Mouse (Mus musculus): ENCODE results near the gene Cyp11a1. TPM values are rescaled to one million over a fixed set of nuclear protein-coding genes. Genes with fewer than 3 reads are reported as not detected.

Cyp11a1 gene
- 9.3 and 22.1 TPM in 2 replicates for polyA plus RNA-seq (2015; fragmentation: Nextera tagmentation; extraction: Ambion mirVana)

DNA sequence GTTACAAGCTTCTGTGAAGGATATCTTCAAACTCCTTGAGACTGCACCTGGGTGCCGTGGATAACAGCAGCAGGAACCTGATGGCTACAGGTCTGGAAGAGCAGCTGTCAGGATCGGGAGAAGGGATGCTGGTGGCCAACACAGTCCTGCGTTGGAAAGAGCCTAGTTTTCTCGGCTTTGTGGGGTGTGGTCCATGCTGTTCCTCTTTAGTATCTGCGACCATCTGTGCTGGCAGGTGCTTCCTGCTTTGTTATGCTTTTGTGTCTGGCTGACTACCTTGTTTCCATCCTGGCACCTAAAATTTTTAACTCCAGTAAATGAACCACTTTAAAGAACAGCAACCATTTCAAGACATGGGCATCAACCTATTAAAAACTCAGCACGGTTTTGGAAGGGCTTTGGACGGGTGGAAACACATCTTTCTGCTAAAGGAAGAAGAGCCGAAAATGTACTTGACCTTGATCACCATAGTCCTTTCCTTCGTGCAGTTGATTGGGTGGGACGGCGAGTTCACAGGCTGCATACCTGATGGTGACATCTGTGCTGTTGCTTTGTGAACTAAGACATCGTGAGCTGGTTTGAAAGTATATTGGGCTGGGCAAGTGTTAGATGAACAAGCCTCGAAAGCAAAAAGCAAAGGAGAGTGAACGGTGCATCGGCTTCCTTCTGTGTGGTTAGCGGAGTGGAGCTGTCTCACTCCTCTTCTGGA lies at the start of gene Cyp11a1:
Gene Cyp11a1, plus strand, starts transcription at position 659 of the 709 bp plus-strand sequence.
- Histone ChIP-seq H3K4me2 (replicated peaks) (no peak within 1 kb of the TSS), H3K36me3 (no peaks in the 10 kb centered on the region), H3K4me1 (replicated peaks) (0 out of 2 replicates have a peak, but pooled peaks cover 8% of the 10 kb centered on the region), H3K9ac (no peak within 1 kb of the TSS), H3K4me3 (replicated peaks) (no peak within 1 kb of the TSS), H3K27me3 (replicated peaks) (no peaks in the 10 kb centered on the region), H3K27ac (no peak within 1 kb of the TSS), H3K9me3 (no peaks in the 10 kb centered on the region)
- ATAC-seq: no peak
- WGBS: 85% methylated on average over 16 of the region's 16 CpGs

- ATAC-seq: no peak
- no peaks in the 10 kb centered on the region for H3K36me3 ChIP-seq
- no peak overlapping the region for H3K4me2 ChIP-seq (replicated peaks)
- no peak overlapping the region for H3K9ac ChIP-seq
- H3K27me3 ChIP-seq (replicated peaks): no peaks in the 10 kb centered on the region; the same call in 1 of the 2 replicates
- H3K4me3 ChIP-seq (replicated peaks): no peak overlapping the region
- no peak overlapping the region for H3K27ac ChIP-seq
- 72% methylated on average over 5 of the region's 5 CpGs for WGBS
- peaks cover 14% of the 10 kb centered on the region; the same call in 1 of the 2 replicates for H3K4me1 ChIP-seq (replicated peaks)
- H3K9me3 ChIP-seq: no peaks in the 10 kb centered on the region
Measured at GRCm38 (mm10) chr9:57956838-57957236, 49.4 kb upstream of the Cyp11a1 start.

GRCm38 (mm10) chr9:57958615-57959014 lies 47.6 kb upstream of the Cyp11a1 start:
- peaks cover 21% of the 10 kb centered on the region; the same call in 1 of the 2 replicates for H3K4me1 ChIP-seq (replicated peaks)
- H3K9me3 ChIP-seq: no peaks in the 10 kb centered on the region
- no peak overlapping the region for H3K4me2 ChIP-seq (replicated peaks)
- no peak for ATAC-seq
- H3K36me3 ChIP-seq: no peaks in the 10 kb centered on the region
- H3K27me3 ChIP-seq (replicated peaks): no peaks in the 10 kb centered on the region
- WGBS: 53% methylated on average over 1 of the region's 1 CpGs
- no peak overlapping the region for H3K27ac ChIP-seq
- no peak overlapping the region for H3K4me3 ChIP-seq (replicated peaks)
- H3K9ac ChIP-seq: no peak overlapping the region

- Histone ChIP-seq H3K9me3 (no peaks in the 10 kb centered on the region), H3K9ac (no peak overlapping the region), H3K36me3 (no peaks in the 10 kb centered on the region), H3K27me3 (replicated peaks) (no peaks in the 10 kb centered on the region), H3K27ac (no peak overlapping the region), H3K4me1 (replicated peaks) (peaks cover 16% of the 10 kb centered on the region; the same call in 1 of the 2 replicates), H3K4me3 (replicated peaks) (no peak overlapping the region), H3K4me2 (replicated peaks) (no peak overlapping the region)
- 58% methylated on average over 10 of the region's 10 CpGs for WGBS
- no peak for ATAC-seq
Measured at GRCm38 (mm10) chr9:57959399-57959798, 46.8 kb upstream of the Cyp11a1 start.

GRCm38 (mm10) chr9:57959886-57960866 lies 46.0 kb upstream of the Cyp11a1 start:
- WGBS: 75% methylated on average over 17 of the region's 17 CpGs
- Histone ChIP-seq H3K4me2 (replicated peaks) (no peak overlapping the region), H3K4me3 (replicated peaks) (no peak overlapping the region), H3K27me3 (replicated peaks) (no peaks in the 10 kb centered on the region), H3K9ac (no peak overlapping the region), H3K36me3 (no peaks in the 10 kb centered on the region), H3K9me3 (no peaks in the 10 kb centered on the region), H3K27ac (no peak overlapping the region), H3K4me1 (replicated peaks) (peaks cover 17% of the 10 kb centered on the region; the same call in 1 of the 2 replicates)
- ATAC-seq: peak; percentile 37; the same call in 1 of the 2 replicates

- H3K4me1 ChIP-seq (replicated peaks): peaks cover 19% of the 10 kb centered on the region; the same call in 1 of the 2 replicates
- H3K27ac ChIP-seq: no peak overlapping the region
- H3K4me3 ChIP-seq (replicated peaks): no peak overlapping the region
- no peak for ATAC-seq
- H3K36me3 ChIP-seq: no peaks in the 10 kb centered on the region
- H3K27me3 ChIP-seq (replicated peaks): no peaks in the 10 kb centered on the region
- H3K4me2 ChIP-seq (replicated peaks): no peak overlapping the region
- no peak overlapping the region for H3K9ac ChIP-seq
- WGBS: 91% methylated on average over 15 of the region's 15 CpGs
- H3K9me3 ChIP-seq: no peaks in the 10 kb centered on the region
Measured at GRCm38 (mm10) chr9:57961226-57961625, 45.0 kb upstream of the Cyp11a1 start.

DNA sequence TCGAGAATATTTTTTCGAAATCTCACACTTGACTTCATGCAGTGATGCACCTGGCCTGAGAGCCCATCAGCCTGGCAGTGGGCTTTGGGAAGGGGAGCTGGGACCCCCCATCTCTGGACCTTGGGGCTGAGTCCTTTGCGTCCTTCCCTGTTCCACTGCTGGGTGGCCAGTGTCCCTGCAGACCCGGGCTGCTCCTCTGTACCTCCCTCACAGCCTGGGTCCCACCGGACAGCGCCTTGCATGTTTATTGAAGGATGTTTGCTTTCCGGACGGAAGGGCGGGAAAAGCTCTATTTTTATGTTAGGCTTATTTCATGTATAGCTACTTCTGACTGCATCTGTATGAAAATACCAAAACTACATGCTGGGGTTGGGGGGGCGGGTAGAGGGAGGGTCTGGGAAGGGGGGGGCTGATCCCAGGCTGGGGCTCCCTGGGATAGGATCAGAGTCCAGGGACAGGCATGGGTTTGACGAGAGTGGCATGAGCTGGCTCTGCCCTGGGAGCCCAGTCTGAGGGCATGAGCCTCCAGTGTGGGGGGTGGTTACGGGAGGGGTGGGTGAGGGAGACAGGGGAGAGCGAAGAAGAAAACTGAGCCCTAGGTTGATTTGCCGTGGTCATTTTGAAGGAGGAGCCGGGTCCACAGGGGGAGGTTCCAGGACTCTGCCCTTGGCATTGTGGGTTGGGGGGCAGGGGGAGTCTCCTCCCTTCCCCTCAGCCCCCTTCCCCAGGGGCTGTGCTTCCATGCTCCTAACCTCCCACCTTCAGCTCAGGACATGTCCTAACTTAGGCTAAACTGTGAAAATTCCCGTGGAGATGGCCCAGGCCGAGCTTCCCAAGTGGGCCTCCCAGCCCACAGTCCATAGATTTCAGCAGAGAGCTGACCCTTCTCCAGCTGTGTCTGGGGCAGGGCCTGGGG lies 44.1 kb upstream of the Cyp11a1 start:
- H3K4me2 ChIP-seq (replicated peaks): no peak overlapping the region
- H3K4me1 ChIP-seq (replicated peaks): peaks cover 19% of the 10 kb centered on the region; the same call in 1 of the 2 replicates
- H3K9me3 ChIP-seq: no peaks in the 10 kb centered on the region
- no peak overlapping the region for H3K9ac ChIP-seq
- no peak overlapping the region for H3K27ac ChIP-seq
- no peak overlapping the region for H3K4me3 ChIP-seq (replicated peaks)
- WGBS: 51% methylated on average over 17 of the region's 17 CpGs
- ATAC-seq: no peak
- no peaks in the 10 kb centered on the region for H3K36me3 ChIP-seq
- no peaks in the 10 kb centered on the region for H3K27me3 ChIP-seq (replicated peaks)

DNA sequence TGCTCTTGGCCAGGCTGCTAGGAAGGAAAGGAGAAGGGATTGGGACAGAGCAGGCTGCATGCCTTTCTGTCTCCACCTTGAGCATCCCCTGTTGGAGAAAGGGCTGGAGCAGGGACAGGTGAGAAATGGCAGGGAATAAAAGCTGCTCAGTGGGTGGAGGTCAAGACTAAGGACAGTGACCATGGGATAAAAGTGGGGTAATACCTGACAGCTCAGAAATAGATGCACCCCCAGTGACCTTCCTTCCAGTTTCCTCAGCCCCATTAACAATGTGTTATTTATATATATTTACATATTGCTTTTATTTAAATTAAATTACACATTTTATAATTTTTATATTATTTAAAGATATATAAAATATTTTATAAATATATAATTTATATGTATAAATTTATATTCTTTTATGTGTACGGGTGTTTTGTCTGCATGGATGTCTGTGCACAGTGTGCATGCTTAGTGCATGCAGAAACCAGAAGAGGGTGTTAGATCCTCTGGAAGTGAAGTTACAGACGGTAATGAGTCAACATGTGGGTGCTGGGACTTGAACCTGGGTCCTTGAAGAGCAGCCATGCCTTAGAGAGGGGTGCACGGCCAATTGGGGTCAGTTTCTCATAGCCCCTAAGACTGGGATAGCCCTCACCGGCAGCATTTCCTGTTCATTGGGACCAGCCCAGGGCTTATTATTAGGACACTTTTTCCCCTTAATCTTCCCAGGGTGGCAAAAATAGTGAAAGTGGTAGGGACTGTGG lies 42.8 kb upstream of the Cyp11a1 start:
- 88% methylated on average over 4 of the region's 4 CpGs for WGBS
- Histone ChIP-seq H3K27me3 (replicated peaks) (no peaks in the 10 kb centered on the region), H3K9me3 (no peaks in the 10 kb centered on the region), H3K27ac (no peak overlapping the region), H3K9ac (no peak overlapping the region), H3K4me3 (replicated peaks) (no peak overlapping the region), H3K4me1 (replicated peaks) (peaks cover 22% of the 10 kb centered on the region; the same call in 1 of the 2 replicates), H3K4me2 (replicated peaks) (no peak overlapping the region), H3K36me3 (no peaks in the 10 kb centered on the region)
- no peak for ATAC-seq

- H3K27ac ChIP-seq: no peak overlapping the region
- H3K9ac ChIP-seq: no peak overlapping the region
- no peak overlapping the region for H3K4me3 ChIP-seq (replicated peaks)
- H3K4me1 ChIP-seq (replicated peaks): peaks cover 25% of the 10 kb centered on the region
- no peak for ATAC-seq
- no peaks in the 10 kb centered on the region for H3K27me3 ChIP-seq (replicated peaks)
- no peaks in the 10 kb centered on the region for H3K9me3 ChIP-seq
- no peaks in the 10 kb centered on the region for H3K36me3 ChIP-seq
- WGBS: 86% methylated on average over 5 of the region's 5 CpGs
- H3K4me2 ChIP-seq (replicated peaks): no peak overlapping the region
Measured at GRCm38 (mm10) chr9:57963998-57964395, 42.2 kb upstream of the Cyp11a1 start.

DNA sequence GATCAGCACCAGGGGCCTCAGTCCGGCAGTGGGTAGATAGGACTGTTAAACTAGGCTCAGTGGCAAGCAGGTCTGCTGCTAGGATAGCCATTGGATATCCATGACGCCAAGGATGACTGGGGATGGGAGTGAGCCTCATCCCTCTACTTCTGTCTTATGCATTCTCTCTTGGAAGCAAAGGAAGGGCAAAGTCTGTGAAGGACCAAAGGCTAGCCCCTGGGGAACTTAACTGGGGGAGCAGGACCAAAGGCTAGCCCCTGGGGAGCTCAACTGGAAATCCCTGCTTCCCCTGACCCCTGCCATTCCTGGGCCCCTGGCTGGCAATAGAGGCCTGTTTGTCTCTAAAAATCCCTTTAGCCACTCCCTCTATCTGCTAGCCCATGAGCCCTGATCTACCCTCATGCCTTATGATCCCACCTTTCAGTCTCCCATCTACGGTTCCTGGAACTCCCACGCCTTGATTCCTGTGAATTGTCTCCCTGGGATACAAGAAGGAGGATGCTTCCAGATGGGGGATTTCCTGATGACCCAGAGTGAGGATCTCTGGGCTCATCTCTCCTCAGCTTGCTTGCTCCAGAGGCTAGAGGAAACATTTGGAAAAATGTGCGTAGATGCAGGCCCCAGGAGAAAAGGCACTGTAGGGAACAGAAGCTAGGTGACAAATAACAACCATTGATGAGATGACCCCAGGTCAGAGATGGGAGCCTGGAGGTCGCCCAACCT lies 41.5 kb upstream of the Cyp11a1 start:
- H3K27ac ChIP-seq: no peak overlapping the region
- WGBS: 82% methylated on average over 6 of the region's 6 CpGs

More for the DNA sequence above, 41.5 kb upstream of the Cyp11a1 start:
- Histone ChIP-seq H3K4me2 (replicated peaks) (no peak overlapping the region), H3K9me3 (no peaks in the 10 kb centered on the region), H3K36me3 (no peaks in the 10 kb centered on the region), H3K4me3 (replicated peaks) (no peak overlapping the region), H3K9ac (no peak overlapping the region), H3K27me3 (replicated peaks) (no peaks in the 10 kb centered on the region), H3K4me1 (replicated peaks) (peaks cover 31% of the 10 kb centered on the region)
- ATAC-seq: no peak

All from intestine, embryonic 15.5 days (tissue).